Mouse (Mus musculus) kidney, postnatal 0 days (tissue): ENCODE data around the gene Zcchc24. TPM values are rescaled to one million over a fixed set of nuclear protein-coding genes. Genes with fewer than 3 reads are reported as not detected.
A peak's percentile ranks its signal among the peaks of the same experiment; 100 is the strongest.

ENCODE experiments used
- ATAC-seq: fragments of 200-750 bp; cut with Nextera tagmentation; replicated peaks from 2 replicates; pipeline ENCODE4 v1.8.0; 2017; ENCODE audit warnings: low read depth, moderate number of reproducible peaks, moderate TSS enrichment, moderate library complexity; ENCODE audit not compliant: low FRiP score
- DNase-seq: peaks from one replicate; pipeline ENCODE4 v3.0.0-alpha.2; 2016; ENCODE audit warnings: low spot score
- H3K27ac ChIP-seq: fragments of 300-500 bp; sonication (generic); 2 replicates; pipeline ENCODE4 v1.5.1; 2014; ENCODE audit warnings: mild to moderate bottlenecking
- H3K27me3 ChIP-seq: fragments of 300-500 bp; sonication (generic); 2 replicates; pipeline ENCODE4 v1.6.1; 2014; ENCODE audit warnings: low read length, mixed read lengths; ENCODE audit not compliant: insufficient read depth
- H3K36me3 ChIP-seq: fragments of 300-500 bp; sonication (generic); 2 replicates; pipeline ENCODE4 v1.6.1; 2014; ENCODE audit warnings: low read length, mixed read lengths; ENCODE audit not compliant: insufficient read depth
- H3K4me1 ChIP-seq: fragments of 300-500 bp; sonication (generic); replicated peaks from 2 replicates; pipeline ENCODE4 v1.6.1; 2014; ENCODE audit warnings: antibody characterized with exemption, low read length, mixed read lengths; ENCODE audit not compliant: insufficient read depth
- H3K4me2 ChIP-seq: fragments of 300-500 bp; sonication (generic); 2 replicates; pipeline ENCODE4 v1.6.1; 2014; ENCODE audit warnings: mild to moderate bottlenecking, low read length, moderate library complexity, mixed read lengths
- H3K4me3 ChIP-seq: fragments of 300-500 bp; sonication (generic); replicated peaks from 2 replicates; pipeline ENCODE4 v1.5.1; 2014; ENCODE audit warnings: low read depth, low read length
- H3K9ac ChIP-seq: fragments of 300-500 bp; sonication (generic); 2 replicates; pipeline ENCODE4 v1.6.1; 2014; ENCODE audit warnings: low read depth, low read length
- H3K9me3 ChIP-seq: fragments of 300-500 bp; sonication (generic); replicated peaks from 2 replicates; pipeline ENCODE4 v1.6.1; 2016; ENCODE audit warnings: low read length, inconsistent platforms, mixed read lengths
- CTCF ChIP-seq: IDR thresholded peaks from 2 replicates; pipeline ENCODE4 v1.5.1; 2016; ENCODE audit warnings: antibody characterized with exemption, low read depth, mild to moderate bottlenecking, moderate library complexity
- WGBS: fragments of 180-500 bp; shearing (Covaris S2); extraction: QIAGEN DNeasy Blood & Tissue Kit; methylation state at CpG from one replicate; pipeline ENCODE4 v1.1.7; 2014; 5-methylcytosine and 5-hydroxymethylcytosine counted together
- polyA plus RNA-seq: library from polyadenylated mRNA; unstranded; fragments of >200 nt; fragmentation: Nextera tagmentation; extraction: Ambion mirVana; gene quantifications from 2 replicates; pipeline ENCODE4 v1.2.1, GENCODE M21; 2015

Zcchc24 gene
- polyA plus RNA-seq, 1 experiment from 2014 or later = 15.9 TPM

GRCm38 (mm10) chr14:25746971-25747945, 21.6 kb downstream of the Zcchc24 start:
- no peak for ATAC-seq
- no peaks in the 10 kb centered on the region for H3K27me3 ChIP-seq
- 73% methylated on average over 21 of the region's 21 CpGs for WGBS

GRCm38 (mm10) chr14:25746371-25746770, 22.5 kb downstream of the Zcchc24 start:
- Histone ChIP-seq H3K27me3 (no peaks in the 10 kb centered on the region), H3K4me2 (no peak overlapping the region), H3K27ac (no peak overlapping the region), H3K9ac (no peak overlapping the region), H3K4me1 (no peaks in the 10 kb centered on the region), H3K36me3 (no peaks in the 10 kb centered on the region), H3K4me3 (no peak overlapping the region), H3K9me3 (no peaks in the 10 kb centered on the region)
- DNase-seq = no peak
- WGBS = 84% methylated on average over 6 of the region's 6 CpGs
- no peak for TF ChIP-seq CTCF
- ATAC-seq = no peak

More at GRCm38 (mm10) chr14:25746971-25747945, 21.6 kb downstream of the Zcchc24 start:
- no peak overlapping the region for H3K9ac ChIP-seq
- TF ChIP-seq CTCF = no peak
- DNase-seq = no peak
- H3K4me3 ChIP-seq = no peak overlapping the region
- H3K36me3 ChIP-seq = no peaks in the 10 kb centered on the region
- H3K27ac ChIP-seq = no peak overlapping the region
- no peak overlapping the region for H3K4me2 ChIP-seq
- no peaks in the 10 kb centered on the region for H3K9me3 ChIP-seq
- H3K4me1 ChIP-seq = no peaks in the 10 kb centered on the region

- WGBS = 65% methylated on average over 11 of the region's 11 CpGs
- no peak overlapping the region for H3K9ac ChIP-seq
- no peaks in the 10 kb centered on the region for H3K27me3 ChIP-seq
- no peaks in the 10 kb centered on the region for H3K36me3 ChIP-seq
- no peak overlapping the region for H3K4me3 ChIP-seq
- TF ChIP-seq CTCF = peak; percentile 46; the same call in 1 of the 2 replicates
- H3K27ac ChIP-seq = no peak overlapping the region
- no peaks in the 10 kb centered on the region for H3K9me3 ChIP-seq
- H3K4me1 ChIP-seq = no peaks in the 10 kb centered on the region
- DNase-seq = no peak
- ATAC-seq = no peak
- H3K4me2 ChIP-seq = no peak overlapping the region
Observed at GRCm38 (mm10) chr14:25745365-25746184, 23.3 kb downstream of the Zcchc24 start.

- 86% methylated on average over 5 of the region's 5 CpGs for WGBS
- no peak for DNase-seq
Observed at GRCm38 (mm10) chr14:25742943-25743342, 25.9 kb downstream of the Zcchc24 start.

GRCm38 (mm10) chr14:25741840-25742367, 26.9 kb downstream of the Zcchc24 start:
- H3K36me3 ChIP-seq = no peaks in the 10 kb centered on the region
- H3K9me3 ChIP-seq = no peaks in the 10 kb centered on the region
- no peak overlapping the region for H3K27ac ChIP-seq
- TF ChIP-seq CTCF = peak; percentile 50
- H3K4me3 ChIP-seq = no peak overlapping the region
- ATAC-seq (no peak), DNase-seq (no peak)
- H3K4me1 ChIP-seq = peaks cover 11% of the 10 kb centered on the region
- WGBS = 57% methylated on average over 5 of the region's 5 CpGs
- H3K4me2 ChIP-seq = no peak overlapping the region
- H3K9ac ChIP-seq = no peak overlapping the region
- no peaks in the 10 kb centered on the region for H3K27me3 ChIP-seq

More at GRCm38 (mm10) chr14:25742943-25743342, 25.9 kb downstream of the Zcchc24 start:
- no peak overlapping the region for H3K27ac ChIP-seq
- H3K9ac ChIP-seq = no peak overlapping the region
- peaks cover 10% of the 10 kb centered on the region; the same call in 1 of the 2 replicates for H3K4me1 ChIP-seq
- TF ChIP-seq CTCF = no peak
- no peak for ATAC-seq
- H3K36me3 ChIP-seq = no peaks in the 10 kb centered on the region
- H3K27me3 ChIP-seq = no peaks in the 10 kb centered on the region
- no peaks in the 10 kb centered on the region for H3K9me3 ChIP-seq
- no peak overlapping the region for H3K4me3 ChIP-seq
- no peak overlapping the region for H3K4me2 ChIP-seq

- Histone ChIP-seq H3K27me3 (no peaks in the 10 kb centered on the region), H3K4me3 (no peak overlapping the region), H3K36me3 (no peaks in the 10 kb centered on the region), H3K27ac (no peak overlapping the region), H3K4me2 (no peak overlapping the region), H3K9me3 (no peaks in the 10 kb centered on the region), H3K9ac (no peak overlapping the region), H3K4me1 (peaks cover 18% of the 10 kb centered on the region)
- no peak for TF ChIP-seq CTCF
- no peak for DNase-seq
- 64% methylated on average over 3 of the region's 3 CpGs for WGBS
- ATAC-seq = no peak
Observed at GRCm38 (mm10) chr14:25741211-25741610, 27.6 kb downstream of the Zcchc24 start.
